Mouse (Mus musculus) heart, embryonic 16.5 days (tissue): ENCODE measurements around the gene Sumf2. TPM values are rescaled to one million over a fixed set of nuclear protein-coding genes. Genes with fewer than 3 reads are reported as not detected.

Experiments
- ATAC-seq: fragments of 200-750 bp; cut with Nextera tagmentation; replicated peaks from 2 replicates; pipeline ENCODE4 v1.8.0; 2017; ENCODE audit warnings: moderate number of reproducible peaks; ENCODE audit not compliant: insufficient read depth, low FRiP score; ENCODE audit errors: extremely low read depth
- H3K27ac ChIP-seq: fragments of 300-500 bp; sonication (generic); 2 replicates; pipeline ENCODE4 v1.5.1; 2014; ENCODE audit warnings: mild to moderate bottlenecking, low read length, control low read depth, moderate library complexity
- H3K27me3 ChIP-seq: fragments of 300-500 bp; sonication (generic); 2 replicates; pipeline ENCODE4 v1.6.1; 2014; ENCODE audit warnings: low read length, mixed read lengths; ENCODE audit not compliant: control insufficient read depth, insufficient read depth
- H3K36me3 ChIP-seq: fragments of 300-500 bp; sonication (generic); 2 replicates; pipeline ENCODE4 v1.6.1; 2014; ENCODE audit not compliant: control insufficient read depth, insufficient read depth
- H3K4me1 ChIP-seq: fragments of 300-500 bp; sonication (generic); 2 replicates; pipeline ENCODE4 v1.6.1; 2014; ENCODE audit warnings: low read length, mixed read lengths; ENCODE audit not compliant: control insufficient read depth, insufficient read depth
- H3K4me2 ChIP-seq: fragments of 300-500 bp; sonication (generic); 2 replicates; pipeline ENCODE4 v1.6.1; 2014; ENCODE audit warnings: low read depth, mild to moderate bottlenecking, control low read depth, low read length
- H3K4me3 ChIP-seq: fragments of 300-500 bp; sonication (generic); 2 replicates; pipeline ENCODE4 v1.5.1; 2014; ENCODE audit warnings: mild to moderate bottlenecking, control low read depth, low read length
- H3K9ac ChIP-seq: fragments of 300-500 bp; sonication (generic); 2 replicates; pipeline ENCODE4 v1.6.1; 2014; ENCODE audit warnings: low read length, control low read depth
- H3K9me3 ChIP-seq: fragments of 300-500 bp; sonication (generic); replicated peaks from 2 replicates; pipeline ENCODE4 v1.6.1; 2016; ENCODE audit warnings: low read length; ENCODE audit not compliant: control insufficient read depth
- WGBS: fragments of 180-500 bp; shearing (Covaris S2); extraction: QIAGEN DNeasy Blood & Tissue Kit; methylation state at CpG from one replicate; pipeline ENCODE4 v1.1.7; 2014; 5-methylcytosine and 5-hydroxymethylcytosine counted together
- polyA plus RNA-seq: library from polyadenylated mRNA; unstranded; fragments of >200 nt; fragmentation: Nextera tagmentation; extraction: Ambion mirVana; gene quantifications from 2 replicates; pipeline ENCODE4 v1.2.1, GENCODE M21; 2015

The Sumf2 gene
- 16.3 and 21.4 TPM in 2 replicates for polyA plus RNA-seq

DNA sequence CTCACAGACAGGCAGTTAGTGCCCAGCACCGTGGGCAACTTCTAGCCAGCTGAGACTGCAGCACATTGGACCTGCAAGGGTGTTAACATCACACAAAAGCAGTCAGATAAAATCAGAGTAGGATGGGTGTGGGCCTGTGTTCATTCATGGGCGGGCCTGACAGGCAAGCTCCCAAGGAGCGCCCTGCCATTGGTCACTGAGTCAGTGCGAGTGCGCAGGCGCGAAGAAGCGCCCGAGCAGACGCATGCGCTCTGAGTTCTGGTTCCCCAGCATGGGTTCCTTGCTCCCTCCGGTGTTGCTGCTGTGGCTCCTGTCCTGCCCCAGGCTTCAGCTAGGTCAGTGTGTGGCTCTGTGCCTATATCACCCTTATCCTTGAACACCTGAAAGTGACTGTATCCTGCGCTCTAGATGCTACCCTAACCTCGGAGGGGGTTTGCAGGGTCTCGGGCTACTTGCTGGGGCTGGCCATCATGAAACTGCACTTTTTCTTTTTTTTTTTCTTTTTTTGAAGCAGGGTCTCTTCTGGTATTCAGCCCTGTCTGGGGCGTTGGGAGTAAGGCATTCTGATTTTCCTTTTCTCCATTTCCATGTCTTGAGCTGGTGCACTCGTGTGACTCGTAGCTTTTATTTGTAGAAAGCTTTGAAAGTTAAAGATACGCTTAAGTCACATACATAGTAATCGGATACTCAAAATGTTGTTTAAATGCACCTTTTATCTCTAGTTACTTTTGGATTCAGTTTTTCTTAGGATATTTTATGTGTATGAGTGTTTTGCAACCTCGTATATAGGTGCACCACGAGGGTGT is at the start of gene Sumf2:
Sumf2 (plus strand) TSS at position 235 of the 806 bp plus-strand sequence.
- 6% methylated on average over 22 of the region's 22 CpGs for WGBS

DNA sequence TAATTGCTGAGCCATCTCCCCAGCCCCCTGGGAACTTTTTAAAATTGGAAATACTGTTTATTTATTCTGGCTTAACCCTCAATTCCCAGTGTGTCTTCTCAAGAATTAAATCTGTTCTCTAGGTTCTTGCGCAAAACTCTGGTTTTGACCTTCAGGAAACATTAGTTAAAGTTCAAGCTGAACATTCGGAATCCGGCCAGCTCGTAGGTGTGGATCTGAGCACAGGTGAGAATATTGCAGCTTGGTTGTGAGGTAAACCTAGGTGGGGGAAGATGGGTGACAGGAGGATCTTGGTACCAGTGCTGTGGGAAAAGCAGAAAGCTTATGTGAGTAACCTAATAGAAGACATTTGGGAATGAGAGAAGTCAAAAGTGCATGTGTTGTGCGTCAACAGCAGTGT is 1.9 kb upstream of the Sumf2 start:
- no peak overlapping the region for H3K9ac ChIP-seq
- no peak overlapping the region for H3K4me3 ChIP-seq
- H3K36me3 ChIP-seq, result peaks cover 24% of the 10 kb centered on the region
- H3K4me2 ChIP-seq, result no peak overlapping the region
- peaks cover 2% of the 10 kb centered on the region; the same call in 1 of the 2 replicates for H3K4me1 ChIP-seq
- WGBS, result 93% methylated on average over 5 of the region's 5 CpGs
- no peak for ATAC-seq
- H3K9me3 ChIP-seq, result no peaks in the 10 kb centered on the region; the same call in 1 of the 2 replicates
- H3K27me3 ChIP-seq, result no peaks in the 10 kb centered on the region
- H3K27ac ChIP-seq, result no peak overlapping the region

More for the DNA sequence above, at the start of gene Sumf2:
- Histone ChIP-seq H3K27ac (peak within 1 kb of the TSS; percentile 68), H3K36me3 (peaks cover 24% of the 10 kb centered on the region), H3K4me2 (peak within 1 kb of the TSS; percentile 65), H3K9me3 (no peaks in the 10 kb centered on the region; the same call in 1 of the 2 replicates), H3K27me3 (no peaks in the 10 kb centered on the region), H3K9ac (peak within 1 kb of the TSS; percentile 83), H3K4me1 (peaks cover 2% of the 10 kb centered on the region; the same call in 1 of the 2 replicates), H3K4me3 (peak within 1 kb of the TSS; percentile 71)
- peak; percentile 99 for ATAC-seq

DNA sequence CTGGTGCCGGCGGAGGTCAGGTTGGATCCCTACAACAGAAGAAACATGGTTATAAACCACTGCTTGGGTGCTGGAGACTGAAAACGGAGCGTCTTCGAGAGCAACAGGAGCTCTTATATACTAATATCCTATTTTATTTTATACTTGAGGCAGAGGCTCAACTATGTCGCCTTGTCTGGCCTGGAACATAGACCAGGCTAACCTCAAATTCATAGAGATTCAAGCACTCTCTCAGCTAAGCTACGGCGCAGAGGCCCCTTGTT is 703 bp downstream of the Sumf2 start:
- H3K36me3 ChIP-seq, result peaks cover 24% of the 10 kb centered on the region

DNA sequence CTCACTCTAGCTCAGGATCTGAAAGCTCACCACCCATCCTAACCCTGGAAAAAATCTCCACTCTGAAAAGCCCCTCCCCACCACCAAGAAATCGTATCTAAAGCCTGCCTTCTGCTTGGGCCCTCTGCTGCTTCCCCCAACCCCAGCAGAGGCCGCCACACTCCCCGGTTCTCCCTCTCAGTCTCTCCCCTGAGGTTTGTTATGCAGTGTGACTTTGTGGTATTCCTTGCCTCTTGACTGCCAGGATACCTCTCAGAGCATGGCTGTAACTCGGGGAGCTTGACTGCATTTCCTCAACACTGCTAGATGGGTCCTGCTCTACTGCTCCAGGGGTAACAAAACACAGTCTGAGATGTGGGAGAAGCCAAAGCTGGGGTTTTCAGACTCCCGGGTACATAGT is 8.4 kb downstream of the Sumf2 start:
- Histone ChIP-seq H3K9ac (no peak overlapping the region; the same call in 1 of the 2 replicates), H3K4me3 (no peak overlapping the region), H3K27ac (no peak overlapping the region), H3K9me3 (no peaks in the 10 kb centered on the region), H3K4me2 (no peak overlapping the region), H3K27me3 (no peaks in the 10 kb centered on the region), H3K36me3 (peaks cover 18% of the 10 kb centered on the region), H3K4me1 (no peaks in the 10 kb centered on the region)
- WGBS, result 37% methylated on average over 5 of the region's 5 CpGs
- ATAC-seq, result 0 out of 2 replicates have a peak, but pooled peaks have one; percentile 28

More for the DNA sequence above, 703 bp downstream of the Sumf2 start:
- no peak for ATAC-seq
- Histone ChIP-seq H3K27me3 (no peaks in the 10 kb centered on the region), H3K9ac (peak overlapping the region; percentile 83), H3K27ac (no peak overlapping the region), H3K4me2 (peak overlapping the region; percentile 65), H3K9me3 (no peaks in the 10 kb centered on the region; the same call in 1 of the 2 replicates), H3K4me3 (peak overlapping the region; percentile 71), H3K4me1 (peaks cover 2% of the 10 kb centered on the region; the same call in 1 of the 2 replicates)
- 40% methylated on average over 8 of the region's 8 CpGs for WGBS

DNA sequence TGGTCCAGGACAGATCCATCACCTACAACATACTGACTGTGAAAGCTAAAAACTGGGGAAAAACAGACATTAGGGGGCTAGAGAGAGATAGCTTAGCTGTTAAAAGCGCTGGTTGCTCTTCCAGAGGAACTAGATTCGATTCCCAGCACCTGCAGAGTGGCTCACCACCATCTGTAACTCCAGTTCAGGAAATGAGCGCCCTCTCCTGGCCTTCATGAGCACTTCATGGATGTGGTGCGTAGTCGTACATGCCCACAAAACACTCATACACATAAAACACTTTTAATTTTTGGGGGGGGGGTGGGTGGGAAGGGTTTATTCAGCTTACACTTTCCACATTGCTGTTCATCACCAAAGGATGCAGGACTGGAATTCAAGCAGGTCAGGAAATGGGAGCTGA is 9.6 kb downstream of the Sumf2 start:
- Histone ChIP-seq H3K4me2 (no peak overlapping the region), H3K9me3 (no peaks in the 10 kb centered on the region), H3K4me1 (no peaks in the 10 kb centered on the region), H3K9ac (no peak overlapping the region), H3K36me3 (peaks cover 23% of the 10 kb centered on the region), H3K27me3 (no peaks in the 10 kb centered on the region), H3K27ac (no peak overlapping the region), H3K4me3 (no peak overlapping the region)
- WGBS, result 83% methylated on average over 5 of the region's 5 CpGs
- no peak for ATAC-seq

DNA sequence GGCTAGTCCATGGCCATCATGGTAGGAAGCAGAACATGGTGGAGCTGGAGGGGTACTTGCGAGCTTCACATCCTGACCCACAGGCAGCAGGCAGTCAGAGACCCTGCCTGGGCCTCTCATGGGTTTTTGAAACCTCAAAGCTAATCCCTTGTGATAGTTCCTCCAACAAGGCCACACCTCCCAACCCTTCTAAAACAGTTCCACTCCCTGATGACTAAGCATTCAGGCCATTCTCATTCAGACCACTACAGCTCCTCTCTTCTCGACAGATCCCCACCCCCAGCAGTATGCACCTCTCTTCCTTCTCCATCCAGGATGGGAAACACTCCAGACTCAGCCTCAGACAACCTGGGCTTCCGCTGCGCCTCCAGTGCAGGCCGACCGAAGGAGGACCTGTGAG is 15.5 kb downstream of the Sumf2 start:
- H3K4me2 ChIP-seq, result no peak overlapping the region
- WGBS, result 97% methylated on average over 6 of the region's 6 CpGs

DNA sequence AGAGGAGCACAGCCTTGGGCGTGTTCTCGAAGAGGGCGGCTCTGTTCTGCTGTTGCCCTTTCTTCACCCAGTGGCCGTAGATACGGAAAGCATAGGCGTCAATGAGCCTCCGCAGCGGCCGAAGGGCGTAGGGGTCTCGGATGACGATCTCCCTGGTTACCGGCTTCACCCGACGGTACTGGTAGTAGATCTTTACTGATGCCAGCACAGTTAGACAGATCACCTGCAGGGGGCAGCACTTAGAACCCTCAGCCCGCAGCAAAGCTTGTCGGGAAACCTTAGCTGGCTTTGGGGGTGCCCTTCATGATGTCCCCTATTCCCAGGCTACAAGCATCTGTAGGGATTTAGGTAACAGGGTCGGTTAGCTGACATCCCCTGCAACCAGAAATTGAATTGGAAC is 17.7 kb downstream of the Sumf2 start:
- no peak overlapping the region; the same call in 1 of the 2 replicates for H3K4me3 ChIP-seq
- no peak for ATAC-seq
- H3K36me3 ChIP-seq, result peaks cover 19% of the 10 kb centered on the region
- 0 out of 2 replicates have a peak overlapping the region, but pooled peaks have one; percentile 30 for H3K9ac ChIP-seq
- 7% methylated on average over 18 of the region's 18 CpGs for WGBS
- peak overlapping the region; percentile 40 for H3K4me2 ChIP-seq
- no peaks in the 10 kb centered on the region for H3K9me3 ChIP-seq
- no peaks in the 10 kb centered on the region for H3K4me1 ChIP-seq
- H3K27ac ChIP-seq, result no peak overlapping the region
- H3K27me3 ChIP-seq, result no peaks in the 10 kb centered on the region

More for the DNA sequence above, 15.5 kb downstream of the Sumf2 start:
- ATAC-seq, result no peak
- Histone ChIP-seq H3K27me3 (no peaks in the 10 kb centered on the region), H3K9ac (no peak overlapping the region), H3K27ac (no peak overlapping the region), H3K4me3 (no peak overlapping the region), H3K9me3 (no peaks in the 10 kb centered on the region), H3K36me3 (peaks cover 22% of the 10 kb centered on the region), H3K4me1 (no peaks in the 10 kb centered on the region)

DNA sequence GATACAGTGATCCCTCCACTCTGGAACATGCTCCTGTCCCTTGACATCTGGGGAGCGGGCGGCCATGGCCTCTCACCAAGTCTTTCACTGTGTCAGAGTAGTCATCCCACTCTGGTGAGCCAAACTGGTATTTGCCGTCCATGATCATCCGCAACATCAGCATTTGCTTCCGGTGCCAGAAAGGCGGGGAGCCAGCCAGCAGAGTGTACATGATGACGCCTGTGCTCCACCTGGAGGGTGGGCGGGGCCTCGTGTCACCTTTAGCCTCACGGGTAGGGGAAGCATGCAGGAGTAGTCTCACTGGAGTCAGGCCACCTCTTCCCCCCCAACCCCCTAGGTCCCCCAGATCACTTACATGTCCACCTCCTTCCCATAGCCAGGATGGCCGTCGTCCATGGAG is 19.1 kb downstream of the Sumf2 start:
- Histone ChIP-seq H3K4me2 (no peak overlapping the region), H3K9ac (no peak overlapping the region), H3K9me3 (no peaks in the 10 kb centered on the region), H3K4me3 (no peak overlapping the region), H3K27ac (no peak overlapping the region), H3K4me1 (no peaks in the 10 kb centered on the region), H3K27me3 (no peaks in the 10 kb centered on the region), H3K36me3 (peaks cover 11% of the 10 kb centered on the region)
- no peak for ATAC-seq
- 67% methylated on average over 12 of the region's 12 CpGs for WGBS

DNA sequence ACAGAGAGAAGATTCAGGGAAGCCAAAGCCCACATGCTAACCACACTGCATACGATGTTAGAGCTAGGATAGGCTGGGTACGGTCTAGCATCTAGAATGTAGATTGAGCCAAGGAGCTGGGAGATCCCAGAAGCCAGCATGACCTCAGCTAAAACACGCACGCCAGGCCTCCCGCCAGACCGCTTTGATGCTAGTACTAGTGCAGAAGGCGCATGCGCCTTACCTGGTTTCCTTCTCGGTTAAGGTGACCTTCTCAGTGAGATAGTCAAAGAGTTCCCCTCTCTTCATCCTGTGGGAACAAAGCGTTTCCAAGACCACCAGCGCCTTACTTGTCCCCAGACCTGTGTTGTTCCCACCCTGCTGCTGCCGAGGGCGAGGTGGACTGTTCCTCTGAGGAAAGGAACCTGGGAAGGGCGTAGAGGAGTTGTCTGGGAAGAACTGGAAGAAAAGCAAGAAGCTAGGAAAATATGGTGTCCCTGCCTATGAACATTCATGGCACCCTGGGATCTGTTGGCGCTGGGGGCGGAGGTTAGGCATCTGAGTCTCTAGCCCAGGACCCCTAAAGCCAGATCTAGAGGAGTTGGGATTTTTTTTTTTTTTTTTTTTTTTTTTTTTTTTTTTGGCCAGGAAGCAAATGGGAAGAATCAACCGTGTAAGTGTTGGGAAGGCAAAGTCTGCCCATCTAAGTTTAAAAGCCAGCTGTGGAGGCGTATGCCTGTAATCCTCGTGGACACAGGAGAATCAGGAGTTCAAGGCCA is 22.6 kb downstream of the Sumf2 start:
- WGBS, result 82% methylated on average over 19 of the region's 19 CpGs
- Histone ChIP-seq H3K9ac (no peak overlapping the region), H3K27ac (no peak overlapping the region), H3K4me2 (no peak overlapping the region), H3K4me1 (no peaks in the 10 kb centered on the region), H3K27me3 (no peaks in the 10 kb centered on the region), H3K4me3 (no peak overlapping the region), H3K9me3 (no peaks in the 10 kb centered on the region), H3K36me3 (no peaks in the 10 kb centered on the region)
- ATAC-seq, result no peak
